ENCODE assay signal across 10 mouse cellular contexts in genomic region chr8:113531116-113531665, GRCm38 (mm10).
DNase-seq lines count a peak whose midpoint lies in the region; ATAC-seq and TF ChIP-seq lines count a peak whose summit lies in the region.
"Had no signal": no experiment of that assay in that cellular context is flagged by ENCODE, and none has a peak within 500 bp of the region (broad histone marks: within the 10 kb centered on the region; RNA-seq: fewer than 3 reads in every experiment).

No protein-coding gene starts in this region.

- 72% methylated on average over 10 of the region's 10 CpGs for WGBS in hindbrain, embryonic 13.5 days
- WGBS in hindbrain, embryonic 12.5 days, result 67% methylated on average over 10 of the region's 10 CpGs
- whole genome bisulfite sequencing in lung, embryonic 15.5 days, result 29% methylated on average over 10 of the region's 10 CpGs
- WGBS in intestine, postnatal 0 days, result 57% methylated on average over 10 of the region's 10 CpGs
- WGBS in stomach, embryonic 16.5 days, result 47% methylated on average over 10 of the region's 10 CpGs

- no peak overlapping the region for H3K9ac ChIP-seq in hindbrain, embryonic 13.5 days
- H3K9ac ChIP-seq in hindbrain, embryonic 12.5 days, result no peak overlapping the region
- no peak overlapping the region for H3K9ac ChIP-seq in lung, embryonic 15.5 days
- no peak overlapping the region for H3K9ac ChIP-seq in intestine, postnatal 0 days (ENCODE audit: low read depth, low read length)
- H3K9ac ChIP-seq in stomach, embryonic 16.5 days (ENCODE audit: low read length), result no peak overlapping the region
- H3K9ac ChIP-seq: liver, embryonic 15.5 days had no signal

- H3K4me1 ChIP-seq in hindbrain, embryonic 13.5 days (replicated peaks), result no peaks in the 10 kb centered on the region
- H3K4me1 ChIP-seq in hindbrain, embryonic 12.5 days, result no peaks in the 10 kb centered on the region
- peaks cover 8% of the 10 kb centered on the region for H3K4me1 ChIP-seq in lung, embryonic 15.5 days
- no peaks in the 10 kb centered on the region for H3K4me1 ChIP-seq in intestine, postnatal 0 days (replicated peaks; ENCODE audit: control insufficient read depth, insufficient read depth, low read length)
- H3K4me1 ChIP-seq in stomach, embryonic 16.5 days (ENCODE audit: control insufficient read depth, insufficient read depth, low read length), result peaks cover 6% of the 10 kb centered on the region; the same call in 1 of the 2 replicates
- H3K4me1 ChIP-seq: liver, embryonic 15.5 days had no signal

- H3K27me3 ChIP-seq in hindbrain, embryonic 13.5 days, result no peaks in the 10 kb centered on the region
- no peaks in the 10 kb centered on the region for H3K27me3 ChIP-seq in hindbrain, embryonic 12.5 days
- H3K27me3 ChIP-seq in lung, embryonic 15.5 days, result no peaks in the 10 kb centered on the region
- no peaks in the 10 kb centered on the region for H3K27me3 ChIP-seq in intestine, postnatal 0 days (replicated peaks; ENCODE audit: control insufficient read depth, insufficient read depth, low read length)
- H3K27me3 ChIP-seq in stomach, embryonic 16.5 days (ENCODE audit: control insufficient read depth, insufficient read depth, low read length), result no peaks in the 10 kb centered on the region
- H3K27me3 ChIP-seq: liver, embryonic 15.5 days had no signal

- no peak for TF ChIP-seq CTCF in intestine, postnatal 0 days (IDR thresholded peaks at IDR 0.05; ENCODE audit: low read depth)

- no peak overlapping the region for H3K4me3 ChIP-seq in hindbrain, embryonic 13.5 days
- H3K4me3 ChIP-seq in hindbrain, embryonic 12.5 days, result no peak overlapping the region
- no peak overlapping the region for H3K4me3 ChIP-seq in lung, embryonic 15.5 days
- no peak overlapping the region for H3K4me3 ChIP-seq in intestine, postnatal 0 days (ENCODE audit: low read depth, low read length)
- H3K4me3 ChIP-seq in stomach, embryonic 16.5 days (replicated peaks; ENCODE audit: low read length), result no peak overlapping the region
- H3K4me3 ChIP-seq: heart, adult 2 months; liver, embryonic 15.5 days had no signal

- H3K9me3 ChIP-seq in hindbrain, embryonic 13.5 days, result no peaks in the 10 kb centered on the region
- H3K9me3 ChIP-seq in hindbrain, embryonic 12.5 days (replicated peaks), result no peaks in the 10 kb centered on the region; the same call in 1 of the 2 replicates
- no peaks in the 10 kb centered on the region for H3K9me3 ChIP-seq in lung, embryonic 15.5 days
- H3K9me3 ChIP-seq in intestine, postnatal 0 days (ENCODE audit: control insufficient read depth), result no peaks in the 10 kb centered on the region
- no peaks in the 10 kb centered on the region for H3K9me3 ChIP-seq in stomach, embryonic 16.5 days (replicated peaks; ENCODE audit: control insufficient read depth, low read length)
- H3K9me3 ChIP-seq: liver, embryonic 15.5 days had no signal

- ATAC-seq in hindbrain, embryonic 13.5 days (ENCODE audit: low FRiP score), result peak; percentile 49; the same call in 1 of the 2 replicates
- ATAC-seq in hindbrain, embryonic 12.5 days (ENCODE audit: low FRiP score), result no peak
- ATAC-seq in lung, embryonic 15.5 days (ENCODE audit: borderline replicate concordance, extremely low read depth, low FRiP score, low TSS enrichment), result peak; percentile 76; the same call in 1 of the 2 replicates
- ATAC-seq in intestine, postnatal 0 days, result 0 out of 2 replicates have a peak, but pooled peaks have one; percentile 10
- ATAC-seq in stomach, embryonic 16.5 days (ENCODE audit: insufficient read depth, low FRiP score), result no peak

- H3K4me2 ChIP-seq in hindbrain, embryonic 13.5 days, result no peak overlapping the region
- H3K4me2 ChIP-seq in hindbrain, embryonic 12.5 days (replicated peaks), result no peak overlapping the region
- peak overlapping the region; percentile 42 for H3K4me2 ChIP-seq in lung, embryonic 15.5 days
- no peak overlapping the region for H3K4me2 ChIP-seq in intestine, postnatal 0 days (replicated peaks; ENCODE audit: low read depth)
- H3K4me2 ChIP-seq in stomach, embryonic 16.5 days (ENCODE audit: low read depth, low read length), result peak overlapping the region; percentile 25; the same call in 1 of the 2 replicates
- H3K4me2 ChIP-seq: liver, embryonic 15.5 days had no signal

- H3K27ac ChIP-seq in hindbrain, embryonic 13.5 days, result no peak overlapping the region
- no peak overlapping the region for H3K27ac ChIP-seq in hindbrain, embryonic 12.5 days
- peak overlapping the region; percentile 50 for H3K27ac ChIP-seq in lung, embryonic 15.5 days
- no peak overlapping the region for H3K27ac ChIP-seq in intestine, postnatal 0 days (ENCODE audit: low read depth, low read length)
- H3K27ac ChIP-seq in stomach, embryonic 16.5 days (ENCODE audit: low read length), result peak overlapping the region; percentile 12; the same call in 1 of the 2 replicates
- H3K27ac ChIP-seq: heart, adult 2 months; liver, embryonic 15.5 days had no signal

- DNase-seq in lung, adult 18-20 months, result no peak
- DNase-seq in adrenal gland, postnatal 25 days, result no peak
- DNase-seq: cerebellum, adult 8-10 months; heart, adult 2 months had no signal

- H3K36me3 ChIP-seq in hindbrain, embryonic 13.5 days, result no peaks in the 10 kb centered on the region
- H3K36me3 ChIP-seq in hindbrain, embryonic 12.5 days, result no peaks in the 10 kb centered on the region
- H3K36me3 ChIP-seq in lung, embryonic 15.5 days, result no peaks in the 10 kb centered on the region
- H3K36me3 ChIP-seq in intestine, postnatal 0 days (ENCODE audit: control insufficient read depth, insufficient read depth), result no peaks in the 10 kb centered on the region
- no peaks in the 10 kb centered on the region for H3K36me3 ChIP-seq in stomach, embryonic 16.5 days (ENCODE audit: control insufficient read depth, insufficient read depth, low read length)
- H3K36me3 ChIP-seq: liver, embryonic 15.5 days had no signal

Comparison
In these comparisons a context has a peak if more than half of its experiments do, and no peak if none do; other contexts are left out.
1. ATAC-seq: peak in hindbrain, embryonic 13.5 days (single experiment), lung, embryonic 15.5 days (single experiment) and intestine, postnatal 0 days (single experiment); none in hindbrain, embryonic 12.5 days (single experiment) and stomach, embryonic 16.5 days (single experiment).
2. H3K27ac ChIP-seq: peak in lung, embryonic 15.5 days (single experiment) and stomach, embryonic 16.5 days (single experiment); none in hindbrain, embryonic 13.5 days (single experiment), hindbrain, embryonic 12.5 days (single experiment) and intestine, postnatal 0 days (single experiment).
3. H3K4me2 ChIP-seq: peak in lung, embryonic 15.5 days (single experiment) and stomach, embryonic 16.5 days (single experiment); none in hindbrain, embryonic 13.5 days (single experiment), hindbrain, embryonic 12.5 days (single experiment) and intestine, postnatal 0 days (single experiment).